Mouse (Mus musculus) liver, embryonic 14.5 days (tissue): ENCODE measurements at regions not wholly inside any gene's neighbourhood (a gene's known extent, or its start where the extent isn't known, plus 50 kb on each side); places are given as distances from the start of the nearest gene placed in this dataset.

Source experiments
- ATAC-seq: fragments of 200-750 bp; cut with Nextera tagmentation; 2 replicates; pipeline ENCODE4 v1.8.0; 2017; ENCODE audit warnings: moderate number of reproducible peaks, mild to moderate bottlenecking, moderate library complexity; ENCODE audit not compliant: insufficient read depth
- DNase-seq, 3 experiments: peaks; one replicate each; pipeline ENCODE4 v3.0.0-alpha.2; 2012 to 2013; ENCODE audit warnings: low read depth in 3 of 3, low spot score in 3 of 3
- H3K27ac ChIP-seq: fragments of 300-500 bp; sonication (generic); 2 replicates; pipeline ENCODE4 v1.5.1; 2014; ENCODE audit warnings: moderate library complexity, mild to moderate bottlenecking, control low read depth, inconsistent platforms
- H3K27me3 ChIP-seq: fragments of 300-500 bp; sonication (generic); 2 replicates; pipeline ENCODE4 v1.6.1; 2014; ENCODE audit warnings: mild to moderate bottlenecking, low read length, moderate library complexity; ENCODE audit not compliant: control insufficient read depth, insufficient read depth
- H3K36me3 ChIP-seq: fragments of 300-500 bp; sonication (generic); replicated peaks from 2 replicates; pipeline ENCODE4 v1.6.1; 2014; ENCODE audit warnings: low read depth; ENCODE audit not compliant: control insufficient read depth, insufficient read depth
- H3K4me1 ChIP-seq, 2 experiments: fragments of 200-500 bp in 1 of 2; fragments of 300-500 bp in 1 of 2; sonication (generic) in 1 of 2; replicated peaks; 2 replicates each; pipeline ENCODE4 v1.6.1; 2012 to 2014; ENCODE audit warnings: antibody characterized with exemption in 1 of 2, inconsistent platforms in 1 of 2, low read length in 1 of 2; ENCODE audit not compliant: control insufficient read depth in 2 of 2, insufficient read depth in 2 of 2
- H3K4me2 ChIP-seq: fragments of 300-500 bp; sonication (generic); 2 replicates; pipeline ENCODE4 v1.6.1; 2014; ENCODE audit warnings: low read depth, mild to moderate bottlenecking, control low read depth, moderate library complexity
- H3K4me3 ChIP-seq, 2 experiments: fragments of 200-500 bp in 1 of 2; fragments of 300-500 bp in 1 of 2; sonication (generic) in 1 of 2; 2 replicates each; pipeline ENCODE4 v1.5.1; 2012 to 2014; ENCODE audit warnings: low read depth in 2 of 2, low read length in 2 of 2, mild to moderate bottlenecking in 2 of 2, control low read depth in 1 of 2, inconsistent platforms in 1 of 2, moderate library complexity in 1 of 2; ENCODE audit not compliant: insufficient read depth in 1 of 2
- H3K9ac ChIP-seq: fragments of 300-500 bp; sonication (generic); replicated peaks from 2 replicates; pipeline ENCODE4 v1.6.1; 2014; ENCODE audit warnings: mild to moderate bottlenecking, control low read depth, moderate library complexity
- H3K9me3 ChIP-seq: fragments of 300-500 bp; sonication (generic); 2 replicates; pipeline ENCODE4 v1.6.1; 2016; ENCODE audit warnings: low read length, mixed read lengths; ENCODE audit not compliant: control insufficient read depth
- CTCF ChIP-seq: IDR thresholded peaks from 2 replicates; pipeline ENCODE4 v1.5.1; 2016; ENCODE audit warnings: antibody characterized with exemption, low read depth, control low read depth
- EP300 ChIP-seq: IDR thresholded peaks from 2 replicates; pipeline ENCODE4 v1.6.1; 2016; ENCODE audit warnings: antibody characterized with exemption, low read depth
- WGBS: fragments of 180-500 bp; shearing (Covaris S2); extraction: QIAGEN DNeasy Blood & Tissue Kit; methylation state at CpG from one replicate; pipeline ENCODE4 v1.1.7; 2014; ENCODE audit not compliant: insufficient replicate concordance; 5-methylcytosine and 5-hydroxymethylcytosine counted together

GRCm38 (mm10) chr7:135775832-135776433 lies 59.8 kb upstream of the Mki67 start:
- Histone ChIP-seq H3K9ac (no peak overlapping the region), H3K4me2 (no peak overlapping the region), H3K27ac (no peak overlapping the region), H3K9me3 (no peaks in the 10 kb centered on the region), H3K36me3 (no peaks in the 10 kb centered on the region), H3K4me1 (no peaks in the 10 kb centered on the region), H3K27me3 (no peaks in the 10 kb centered on the region), H3K4me3 (no peak overlapping the region)
- DNase-seq (no peak), ATAC-seq (no peak)
- TF ChIP-seq CTCF, result no peak
- 59% methylated on average over 7 of the region's 7 CpGs for WGBS

GRCm38 (mm10) chr7:135790167-135790566 lies 74.0 kb upstream of the Mki67 start:
- Histone ChIP-seq H3K4me2 (no peak overlapping the region), H3K27me3 (no peaks in the 10 kb centered on the region; the same call in 1 of the 2 replicates), H3K4me3 (no peak overlapping the region), H3K36me3 (no peaks in the 10 kb centered on the region), H3K9ac (no peak overlapping the region), H3K9me3 (no peaks in the 10 kb centered on the region), H3K4me1 (peaks cover 4 to 7% of the 10 kb centered on the region in 2 experiments; a peak in 2 of 4 replicates), H3K27ac (no peak overlapping the region)
- DNase-seq (no peak), ATAC-seq (no peak)
- 59% methylated on average over 1 of the region's 1 CpGs for WGBS
- TF ChIP-seq EP300 (no peak), CTCF (no peak)

GRCm38 (mm10) chr7:135790978-135791377 lies 74.8 kb upstream of the Mki67 start:
- ATAC-seq (0 out of 2 replicates have a peak, but pooled peaks have one; percentile 31), DNase-seq (peak in 1 of 3 experiments; percentile 33)
- H3K27ac ChIP-seq, result no peak overlapping the region
- H3K4me3 ChIP-seq, result no peak overlapping the region
- H3K9ac ChIP-seq, result no peak overlapping the region
- H3K36me3 ChIP-seq, result no peaks in the 10 kb centered on the region
- H3K9me3 ChIP-seq, result no peaks in the 10 kb centered on the region
- WGBS, result 0% methylated on average over 3 of the region's 3 CpGs
- H3K4me1 ChIP-seq, result peaks cover 4 to 7% of the 10 kb centered on the region in 2 experiments; a peak in 2 of 4 replicates
- H3K4me2 ChIP-seq, result no peak overlapping the region
- H3K27me3 ChIP-seq, result no peaks in the 10 kb centered on the region; the same call in 1 of the 2 replicates
- TF ChIP-seq EP300, result no peak
- TF ChIP-seq CTCF, result peak; percentile 99

DNA sequence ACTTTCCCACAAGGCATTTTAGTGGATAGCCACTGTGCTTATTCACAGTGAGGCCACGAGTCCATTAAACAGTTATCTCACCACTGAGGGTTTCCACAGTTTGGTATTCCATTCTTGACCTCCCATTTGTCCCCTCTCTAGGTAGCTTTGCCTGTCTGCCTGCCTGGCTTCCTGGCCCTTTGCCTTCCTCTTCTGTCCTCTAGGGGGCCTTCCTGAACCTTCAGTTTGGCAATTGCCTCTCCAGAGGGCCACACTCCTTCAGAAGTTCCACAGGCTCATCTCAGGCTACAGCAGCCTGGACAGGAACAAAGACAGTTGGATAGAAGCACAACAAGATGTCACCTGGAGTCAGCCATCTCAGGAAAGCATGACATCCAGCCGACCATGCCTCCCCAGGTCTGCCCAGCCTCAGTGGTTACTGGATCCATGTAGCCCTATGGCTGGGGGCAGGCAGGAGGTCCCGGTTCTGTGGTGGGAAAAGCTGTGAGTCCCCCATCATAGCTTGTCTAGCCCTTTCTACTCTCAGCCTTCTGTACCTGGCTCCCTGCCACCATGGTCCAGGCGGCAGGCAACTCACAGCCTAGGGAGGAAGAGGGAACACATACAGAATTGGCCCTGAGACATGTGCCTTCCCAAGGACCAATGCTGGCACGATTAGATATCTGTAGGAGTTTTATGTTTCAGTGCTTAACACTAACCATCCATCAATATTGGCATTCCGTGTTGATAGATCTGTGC lies 76.0 kb upstream of the Mki67 start:
- Histone ChIP-seq H3K4me2 (no peak overlapping the region), H3K9me3 (no peaks in the 10 kb centered on the region), H3K27me3 (peaks cover 2% of the 10 kb centered on the region; the same call in 1 of the 2 replicates), H3K4me3 (no peak overlapping the region), H3K4me1 (peaks cover 4 to 7% of the 10 kb centered on the region in 2 experiments; a peak in 2 of 4 replicates), H3K36me3 (no peaks in the 10 kb centered on the region), H3K9ac (no peak overlapping the region), H3K27ac (no peak overlapping the region)
- WGBS, result 55% methylated on average over 6 of the region's 6 CpGs
- TF ChIP-seq CTCF, result peak; percentile 72
- no peak for TF ChIP-seq EP300
- ATAC-seq, result 0 out of 2 replicates have a peak, but pooled peaks have one; percentile 2
- DNase-seq, result no peak

DNA sequence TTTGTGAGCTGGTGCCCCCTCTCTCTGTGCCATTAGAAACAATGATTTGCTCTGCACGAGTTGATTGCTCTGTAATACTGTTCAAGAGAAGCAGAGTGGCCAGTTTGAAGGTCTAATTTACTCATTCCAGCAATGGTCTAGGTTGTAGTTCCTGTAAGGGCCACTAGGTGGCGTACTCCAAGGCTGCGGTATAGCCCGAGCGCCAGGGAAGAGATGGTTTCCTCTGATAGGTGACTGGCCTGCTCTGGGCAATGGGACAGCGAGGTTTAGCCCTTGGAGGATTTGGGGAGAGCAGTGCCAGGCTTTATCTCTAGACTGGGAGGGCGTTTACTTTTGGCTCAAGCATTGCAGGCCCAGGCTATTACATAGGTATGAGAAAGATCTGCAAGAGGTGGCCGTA lies 76.8 kb upstream of the Mki67 start:
- peak in 2 of 3 experiments; percentile 49 to 65 for DNase-seq
- 18% methylated on average over 8 of the region's 8 CpGs for WGBS
- H3K9me3 ChIP-seq, result no peaks in the 10 kb centered on the region
- peaks cover 4 to 7% of the 10 kb centered on the region in 2 experiments; a peak in 2 of 4 replicates for H3K4me1 ChIP-seq
- ATAC-seq, result peak; percentile 76
- H3K4me2 ChIP-seq, result no peak overlapping the region
- H3K27me3 ChIP-seq, result peaks cover 2% of the 10 kb centered on the region; the same call in 1 of the 2 replicates
- no peaks in the 10 kb centered on the region for H3K36me3 ChIP-seq
- H3K27ac ChIP-seq, result no peak overlapping the region
- TF ChIP-seq EP300 (0 out of 2 replicates have a peak, but pooled peaks have one; percentile 20), CTCF (peak; percentile 98)
- H3K9ac ChIP-seq, result no peak overlapping the region
- H3K4me3 ChIP-seq, result no peak overlapping the region
